Mouse (Mus musculus): Measurements from ENCODE around the gene Fndc3a. TPM values are rescaled to one million over a fixed set of nuclear protein-coding genes. Genes with fewer than 3 reads are reported as not detected.

The Fndc3a gene
- polyA plus RNA-seq, 1 experiment from 2014 or later, result 44.5 TPM

GRCm38 (mm10) chr14:72506723-72507420 is 202.9 kb downstream of the Fndc3a start:
- WGBS, result 23% methylated on average over 11 of the region's 11 CpGs
- no peak for ATAC-seq

GRCm38 (mm10) chr14:72506018-72506722 is 203.6 kb downstream of the Fndc3a start:
- ATAC-seq, result peak; percentile 62; the same call in 1 of the 2 replicates

More at GRCm38 (mm10) chr14:72506723-72507420, 202.9 kb downstream of the Fndc3a start:
- Histone ChIP-seq H3K4me3 (replicated peaks) (peak overlapping the region; percentile 29), H3K27me3 (replicated peaks) (no peaks in the 10 kb centered on the region), H3K36me3 (no peaks in the 10 kb centered on the region), H3K9me3 (no peaks in the 10 kb centered on the region), H3K27ac (no peak overlapping the region), H3K4me2 (replicated peaks) (peak overlapping the region; percentile 68), H3K4me1 (replicated peaks) (0 out of 2 replicates have a peak, but pooled peaks cover 6% of the 10 kb centered on the region), H3K9ac (0 out of 2 replicates have a peak overlapping the region, but pooled peaks have one; percentile 23)

GRCm38 (mm10) chr14:72504985-72505384 is 204.8 kb downstream of the Fndc3a start:
- H3K4me1 ChIP-seq (replicated peaks), result 0 out of 2 replicates have a peak, but pooled peaks cover 6% of the 10 kb centered on the region
- no peak overlapping the region for H3K9ac ChIP-seq
- 85% methylated on average over 1 of the region's 1 CpGs for WGBS
- H3K4me3 ChIP-seq (replicated peaks), result no peak overlapping the region
- no peaks in the 10 kb centered on the region for H3K36me3 ChIP-seq
- no peak overlapping the region for H3K27ac ChIP-seq
- H3K27me3 ChIP-seq (replicated peaks), result no peaks in the 10 kb centered on the region
- H3K9me3 ChIP-seq, result no peaks in the 10 kb centered on the region
- ATAC-seq, result no peak
- no peak overlapping the region for H3K4me2 ChIP-seq (replicated peaks)

More at GRCm38 (mm10) chr14:72506018-72506722, 203.6 kb downstream of the Fndc3a start:
- 9% methylated on average over 12 of the region's 12 CpGs for WGBS
- H3K9me3 ChIP-seq, result no peaks in the 10 kb centered on the region
- H3K36me3 ChIP-seq, result no peaks in the 10 kb centered on the region
- H3K4me1 ChIP-seq (replicated peaks), result 0 out of 2 replicates have a peak, but pooled peaks cover 6% of the 10 kb centered on the region
- 0 out of 2 replicates have a peak overlapping the region, but pooled peaks have one; percentile 23 for H3K9ac ChIP-seq
- H3K4me3 ChIP-seq (replicated peaks), result peak overlapping the region; percentile 29
- H3K27ac ChIP-seq, result no peak overlapping the region
- no peaks in the 10 kb centered on the region for H3K27me3 ChIP-seq (replicated peaks)
- peak overlapping the region; percentile 68 for H3K4me2 ChIP-seq (replicated peaks)

GRCm38 (mm10) chr14:72503241-72503640 is 206.6 kb downstream of the Fndc3a start:
- 57% methylated on average over 6 of the region's 6 CpGs for WGBS
- ATAC-seq, result no peak

GRCm38 (mm10) chr14:72493775-72494174 is 216.0 kb downstream of the Fndc3a start:
- 71% methylated on average over 1 of the region's 1 CpGs for WGBS
- H3K27ac ChIP-seq, result no peak overlapping the region
- no peaks in the 10 kb centered on the region for H3K4me1 ChIP-seq (replicated peaks)
- no peaks in the 10 kb centered on the region for H3K27me3 ChIP-seq (replicated peaks)
- H3K9me3 ChIP-seq, result no peaks in the 10 kb centered on the region
- H3K36me3 ChIP-seq, result no peaks in the 10 kb centered on the region
- H3K4me2 ChIP-seq (replicated peaks), result no peak overlapping the region
- no peak overlapping the region for H3K9ac ChIP-seq
- no peak for ATAC-seq
- H3K4me3 ChIP-seq (replicated peaks), result no peak overlapping the region

More at GRCm38 (mm10) chr14:72503241-72503640, 206.6 kb downstream of the Fndc3a start:
- Histone ChIP-seq H3K4me3 (replicated peaks) (no peak overlapping the region), H3K27me3 (replicated peaks) (no peaks in the 10 kb centered on the region), H3K9me3 (no peaks in the 10 kb centered on the region), H3K4me1 (replicated peaks) (0 out of 2 replicates have a peak, but pooled peaks cover 6% of the 10 kb centered on the region), H3K27ac (no peak overlapping the region), H3K4me2 (replicated peaks) (no peak overlapping the region), H3K9ac (no peak overlapping the region), H3K36me3 (no peaks in the 10 kb centered on the region)

GRCm38 (mm10) chr14:72491738-72492137 is 218.1 kb downstream of the Fndc3a start, which contains the start of gene Gm9195:
Gene Gm9195 (minus strand): TSS chr14:72491838.
- WGBS, result 63% methylated on average over 5 of the region's 5 CpGs
- Histone ChIP-seq H3K27me3 (replicated peaks) (no peaks in the 10 kb centered on the region), H3K9me3 (no peaks in the 10 kb centered on the region), H3K9ac (no peak within 1 kb of the TSS), H3K27ac (no peak within 1 kb of the TSS), H3K4me3 (replicated peaks) (no peak within 1 kb of the TSS), H3K36me3 (no peaks in the 10 kb centered on the region), H3K4me1 (replicated peaks) (no peaks in the 10 kb centered on the region), H3K4me2 (replicated peaks) (no peak within 1 kb of the TSS)
- ATAC-seq, result no peak

- Histone ChIP-seq H3K4me3 (replicated peaks) (no peak overlapping the region), H3K36me3 (no peaks in the 10 kb centered on the region), H3K27ac (no peak overlapping the region), H3K9me3 (no peaks in the 10 kb centered on the region), H3K27me3 (replicated peaks) (no peaks in the 10 kb centered on the region), H3K4me1 (replicated peaks) (no peaks in the 10 kb centered on the region), H3K9ac (no peak overlapping the region), H3K4me2 (replicated peaks) (no peak overlapping the region)
- no peak for ATAC-seq
- 94% methylated on average over 3 of the region's 3 CpGs for WGBS
These were observed 219.4 kb downstream of the Fndc3a start for GRCm38 (mm10) chr14:72490367-72490766.

Other genes with a start within 250 kb of the Fndc3a start
- gene Gm9195, start 218.2 kb downstream of the Fndc3a start, polyA plus RNA-seq (2015; fragmentation: Nextera tagmentation; extraction: Ambion mirVana), result not detected in 2 replicates

Data from intestine, embryonic 15.5 days (tissue).